Mouse (Mus musculus): Measurements from ENCODE around the gene Ttc25.
"Not testable (repeated sequence)": the region's sequence is repeated elsewhere in the genome, so short reads cannot be mapped to it uniquely, and the experiment has no call there.

Ttc25 gene

GRCm38 (mm10) chr11:100608796-100609195 is 63.4 kb downstream of the Ttc25 start:
- peak; percentile 44 to 48 for DNase-seq

- DNase-seq: no peak
Measured at GRCm38 (mm10) chr11:100609355-100609996, 64.1 kb downstream of the Ttc25 start.

- peak in 1 of 2 experiments; percentile 35 for DNase-seq
Measured at GRCm38 (mm10) chr11:100609997-100610680, 64.7 kb downstream of the Ttc25 start.

- DNase-seq: no peak
Measured at GRCm38 (mm10) chr11:100611627-100612026, 66.2 kb downstream of the Ttc25 start.

GRCm38 (mm10) chr11:100613241-100613640 is 67.8 kb downstream of the Ttc25 start:
- no peak for DNase-seq

- DNase-seq: no peak
Measured at GRCm38 (mm10) chr11:100616332-100616731, 70.9 kb downstream of the Ttc25 start.

- not testable (repeated sequence) for DNase-seq
Measured at GRCm38 (mm10) chr11:100616836-100617235, 71.4 kb downstream of the Ttc25 start.

GRCm38 (mm10) chr11:100617480-100617879 is 72.1 kb downstream of the Ttc25 start:
- DNase-seq: no peak

GRCm38 (mm10) chr11:100618761-100619484 is 73.5 kb downstream of the Ttc25 start, which contains the start of gene Nkiras2:
Gene Nkiras2, plus strand, starts transcription at chr11:100619244.
- DNase-seq: peak; percentile 63 to 73

GRCm38 (mm10) chr11:100619485-100619975 is 74.1 kb downstream of the Ttc25 start:
- DNase-seq: peak; percentile 93 to 95

- DNase-seq: no peak
Measured at GRCm38 (mm10) chr11:100619982-100620381, 74.6 kb downstream of the Ttc25 start, which contains the start of gene Dnajc7. Gene Dnajc7, minus strand, starts transcription at chr11:100620168.
